Mouse (Mus musculus): Measurements from ENCODE around the gene Phf6. TPM values are rescaled to one million over a fixed set of nuclear protein-coding genes. Genes with fewer than 3 reads are reported as not detected.

The Phf6 gene
- total and polyA plus RNA-seq, 3 experiments, result 15.8 to 44.9 (median 18.7) TPM

DNA sequence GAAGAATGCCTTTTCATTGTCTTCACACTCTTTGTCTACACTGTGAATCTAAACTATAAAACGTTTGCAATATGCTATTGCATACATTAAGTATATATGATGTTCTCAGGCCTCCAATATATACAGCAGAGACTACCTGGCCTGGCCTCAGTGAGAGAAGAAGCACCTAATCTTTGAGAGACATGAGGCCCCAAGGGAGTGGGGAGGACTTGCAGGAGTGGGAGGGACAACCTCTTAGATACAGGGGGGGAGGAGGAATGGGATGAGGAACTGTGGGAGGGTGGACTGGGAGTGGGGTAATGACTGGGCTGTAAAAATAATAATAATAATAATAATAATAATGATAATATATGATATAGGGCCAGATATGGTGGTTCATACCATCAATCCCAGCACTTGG is 66.5 kb downstream of the Phf6 start:
- TF ChIP-seq ELF1 (IDR thresholded peaks at IDR 0.05; ENCODE audit: low read depth, low read length), result no peak
- TF ChIP-seq USF2 (IDR thresholded peaks at IDR 0.05; ENCODE audit: borderline replicate concordance in 1 of 2, insufficient read depth in 1 of 2, low read depth in 1 of 2, low read length in 2 of 2), result no peak
- TF ChIP-seq RCOR1 (IDR thresholded peaks at IDR 0.05; ENCODE audit: low read depth, low read length), result no peak
- TF ChIP-seq MAZ (IDR thresholded peaks at IDR 0.05; ENCODE audit: low read depth, low read length), result no peak
- TF ChIP-seq TAL1 (IDR thresholded peaks at IDR 0.05; ENCODE audit: low read length), result no peak
- TF ChIP-seq NELFE (IDR thresholded peaks at IDR 0.05; ENCODE audit: low read depth, low read length), result no peak
- no peak for TF ChIP-seq TCF12 (IDR thresholded peaks at IDR 0.05; ENCODE audit: low read depth, low read length)
- no peak for TF ChIP-seq ZC3H11A (IDR thresholded peaks at IDR 0.05; ENCODE audit: low read depth, low read length)
- TF ChIP-seq JUND (IDR thresholded peaks at IDR 0.05; ENCODE audit: low read depth, low read length), result no peak
- TF ChIP-seq ZMIZ1 (IDR thresholded peaks at IDR 0.05; ENCODE audit: low read depth, low read length), result no peak
- no peak for TF ChIP-seq SIN3A (IDR thresholded peaks at IDR 0.05; ENCODE audit: low read length)
- no peak for TF ChIP-seq GABPA (IDR thresholded peaks at IDR 0.05; ENCODE audit: low read depth, low read length)
- TF ChIP-seq EP300 (IDR thresholded peaks at IDR 0.05; ENCODE audit: low read depth in 1 of 2, low read length in 2 of 2), result no peak
- TF ChIP-seq RAD21 (IDR thresholded peaks at IDR 0.05; ENCODE audit: low read depth, low read length), result no peak
- no peak for TF ChIP-seq ETS1 (IDR thresholded peaks at IDR 0.05; ENCODE audit: low read depth, low read length)
- TF ChIP-seq CHD1 (IDR thresholded peaks at IDR 0.05; ENCODE audit: low read depth, low read length), result no peak
- Histone ChIP-seq H3K27ac (ENCODE audit: control insufficient read depth, low read depth, low read length) (no peak overlapping the region), H3K9ac (ENCODE audit: control insufficient read depth, low read depth, low read length, poor library complexity, severe bottlenecking) (no peak overlapping the region), H3K9me3 (replicated peaks; ENCODE audit: insufficient read depth, low read length) (no peaks in the 10 kb centered on the region), H3K36me3 (ENCODE audit: control insufficient read depth in 1 of 2, insufficient read depth in 2 of 2, low read length in 2 of 2) (no peaks in the 10 kb centered on the region), H3K79me2 (ENCODE audit: control insufficient read depth, insufficient read depth, low read length, poor library complexity) (no peaks in the 10 kb centered on the region), H3K4me1 (ENCODE audit: control insufficient read depth in 1 of 2, insufficient read depth in 2 of 2, low read length in 2 of 2) (no peaks in the 10 kb centered on the region), H3K4me3 (ENCODE audit: control insufficient read depth in 1 of 2, insufficient read depth in 1 of 2, low read depth in 2 of 2, low read length in 2 of 2) (no peak overlapping the region), H3K27me3 (ENCODE audit: control insufficient read depth in 1 of 2, insufficient read depth in 2 of 2, low read length in 2 of 2) (no peaks in the 10 kb centered on the region)
- DNase-seq (ENCODE audit: low read depth, low spot score), result no peak

DNA sequence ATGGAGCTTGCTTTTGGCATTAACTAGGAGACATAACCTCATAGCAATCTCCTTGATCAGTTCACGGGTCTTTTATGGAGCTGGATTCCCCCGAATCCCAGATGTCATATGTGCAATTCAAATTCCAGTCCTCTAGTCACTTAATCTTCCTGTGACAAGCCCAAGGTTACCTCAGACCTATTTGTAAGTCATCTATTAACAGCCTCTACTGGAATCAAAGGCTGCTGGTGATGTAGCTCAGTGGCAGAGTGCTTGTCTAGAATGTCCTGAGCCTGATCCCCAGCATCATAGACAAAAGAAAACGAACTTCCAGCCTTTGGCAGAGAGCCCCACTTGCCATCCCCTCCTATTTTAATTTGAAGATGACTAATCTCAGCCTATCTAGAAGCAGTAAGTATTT is 69.3 kb downstream of the Phf6 start:
- Histone ChIP-seq H3K4me3 (ENCODE audit: control insufficient read depth in 1 of 2, insufficient read depth in 1 of 2, low read depth in 2 of 2, low read length in 2 of 2) (no peak overlapping the region), H3K9ac (ENCODE audit: control insufficient read depth, low read depth, low read length, poor library complexity, severe bottlenecking) (no peak overlapping the region), H3K27me3 (ENCODE audit: control insufficient read depth in 1 of 2, insufficient read depth in 2 of 2, low read length in 2 of 2) (no peaks in the 10 kb centered on the region), H3K4me1 (ENCODE audit: control insufficient read depth in 1 of 2, insufficient read depth in 2 of 2, low read length in 2 of 2) (no peaks in the 10 kb centered on the region), H3K36me3 (ENCODE audit: control insufficient read depth in 1 of 2, insufficient read depth in 2 of 2, low read length in 2 of 2) (no peaks in the 10 kb centered on the region), H3K27ac (ENCODE audit: control insufficient read depth, low read depth, low read length) (no peak overlapping the region), H3K79me2 (ENCODE audit: control insufficient read depth, insufficient read depth, low read length, poor library complexity) (no peaks in the 10 kb centered on the region), H3K9me3 (replicated peaks; ENCODE audit: insufficient read depth, low read length) (no peaks in the 10 kb centered on the region)
- TF ChIP-seq MAFK (IDR thresholded peaks at IDR 0.05; ENCODE audit: borderline replicate concordance, low read depth, low read length), result no peak
- TF ChIP-seq MAZ (IDR thresholded peaks at IDR 0.05; ENCODE audit: low read depth, low read length), result no peak
- no peak for TF ChIP-seq ZKSCAN1 (IDR thresholded peaks at IDR 0.05; ENCODE audit: low read depth, low read length)
- TF ChIP-seq CTCF (IDR thresholded peaks at IDR 0.05 in 2 of 3, conservative IDR thresholded peaks at IDR 0.05 in 1 of 3; ENCODE audit: control insufficient read depth in 1 of 3, insufficient read depth in 1 of 3, low read depth in 2 of 3, low read length in 3 of 3, poor library complexity in 1 of 3, severe bottlenecking in 1 of 3), result no peak
- TF ChIP-seq RAD21 (IDR thresholded peaks at IDR 0.05; ENCODE audit: low read depth, low read length), result no peak
- no peak for TF ChIP-seq SIN3A (IDR thresholded peaks at IDR 0.05; ENCODE audit: low read length)
- no peak for TF ChIP-seq EP300 (IDR thresholded peaks at IDR 0.05; ENCODE audit: low read depth in 1 of 2, low read length in 2 of 2)
- TF ChIP-seq USF1 (IDR thresholded peaks at IDR 0.05; ENCODE audit: low read depth, low read length), result no peak
- no peak for TF ChIP-seq E2F4 (IDR thresholded peaks at IDR 0.05; ENCODE audit: borderline replicate concordance, low read depth, low read length)
- no peak for TF ChIP-seq POLR2AphosphoS5 (IDR thresholded peaks at IDR 0.05; ENCODE audit: borderline replicate concordance, low read depth, low read length)
- TF ChIP-seq POLR2AphosphoS2 (IDR thresholded peaks at IDR 0.05; ENCODE audit: low read length), result no peak
- TF ChIP-seq CHD1 (IDR thresholded peaks at IDR 0.05; ENCODE audit: low read depth, low read length), result no peak
- TF ChIP-seq GATA1 (IDR thresholded peaks at IDR 0.05; ENCODE audit: low read depth, low read length), result no peak
- TF ChIP-seq NELFE (IDR thresholded peaks at IDR 0.05; ENCODE audit: low read depth, low read length), result no peak
- no peak for TF ChIP-seq TAL1 (IDR thresholded peaks at IDR 0.05; ENCODE audit: low read length)
- TF ChIP-seq POLR2A (IDR thresholded peaks at IDR 0.05; ENCODE audit: control insufficient read depth in 1 of 2, insufficient read depth in 1 of 2, low read depth in 1 of 2, low read length in 2 of 2, poor library complexity in 1 of 2), result no peak
- no peak for TF ChIP-seq USF2 (IDR thresholded peaks at IDR 0.05; ENCODE audit: borderline replicate concordance in 1 of 2, insufficient read depth in 1 of 2, low read depth in 1 of 2, low read length in 2 of 2)
- TF ChIP-seq MAX (IDR thresholded peaks at IDR 0.05; ENCODE audit: low read length), result no peak
- no peak for TF ChIP-seq ZNF384 (IDR thresholded peaks at IDR 0.05; ENCODE audit: low read depth, low read length)
- DNase-seq (ENCODE audit: low read depth, low spot score), result no peak
